Mouse (Mus musculus) left cerebral cortex, postnatal 36 days (tissue): ENCODE results near the gene Golga7b. TPM values are rescaled to one million over a fixed set of nuclear protein-coding genes. Genes with fewer than 3 reads are reported as not detected.

Experiments
- DNase-seq, 2 experiments: peaks; one replicate each; pipeline ENCODE4 v3.0.0; 2021 to 2022; ENCODE audit warnings: low spot score in 2 of 2, mixed read lengths in 1 of 2
- intact Hi-C: fragments of 180-260 bp; cut with DNase I; formaldehyde crosslinking; loops from one replicate; pipeline ENCODE4 v1.15.1; 2025
- total RNA-seq, 2 experiments: library from RNA; stranded (reverse); gene quantifications; 2 replicates each; pipeline ENCODE4 v1.2.3; 2021

The Golga7b gene
- total RNA-seq: 100 to 1,000 TPM; 122 to 150 TPM

- DNase-seq: no peak
- intact Hi-C loops: no loop called here
Measured at GRCm38 (mm10) chr19:42247519-42247918, at the start of gene Golga7b. Gene Golga7b, plus strand, starts transcription at chr19:42247574.

GRCm38 (mm10) chr19:42198026-42198425 is 49.3 kb upstream of the Golga7b start:
- DNase-seq: no peak
- intact Hi-C loops: no loop called here

GRCm38 (mm10) chr19:42201696-42202381 is 45.5 kb upstream of the Golga7b start, which contains the start of gene Sfrp5:
Gene Sfrp5, minus strand, starts transcription at chr19:42202252.
- intact Hi-C loops: loop anchor here (10.0 kb wide), 1 partner anchor 233 kb away; the partner anchor contains the start of gene Crtac1
- DNase-seq: no peak

- intact Hi-C loops: loop anchor here (10.0 kb wide), 1 partner anchor 232 kb away; the partner anchor contains the start of gene Crtac1
- no peak for DNase-seq
Measured at GRCm38 (mm10) chr19:42202467-42202866, 44.9 kb upstream of the Golga7b start.

- intact Hi-C loops: loop anchor here (10.0 kb wide), 1 partner anchor 230 kb away; the partner anchor contains the start of gene Crtac1
- no peak for DNase-seq
Measured at GRCm38 (mm10) chr19:42204306-42204705, 43.1 kb upstream of the Golga7b start.

- intact Hi-C loops: loop anchor here (10.0 kb wide), 1 partner anchor 230 kb away; the partner anchor contains the start of gene Crtac1
- DNase-seq: no peak
Measured at GRCm38 (mm10) chr19:42205201-42205600, 42.2 kb upstream of the Golga7b start.

GRCm38 (mm10) chr19:42209485-42209884 is 37.9 kb upstream of the Golga7b start:
- DNase-seq: no peak
- intact Hi-C loops: loop anchor here (10.0 kb wide), 1 partner anchor 225 kb away; the partner anchor contains the start of gene Crtac1

- intact Hi-C loops: loop anchor here (10.0 kb wide), 1 partner anchor 225 kb away; the partner anchor contains the start of gene Crtac1
- DNase-seq: no peak
Measured at GRCm38 (mm10) chr19:42209976-42210375, 37.4 kb upstream of the Golga7b start.

- DNase-seq: no peak
- intact Hi-C loops: no loop called here
Measured at GRCm38 (mm10) chr19:42211936-42212335, 35.4 kb upstream of the Golga7b start.

- DNase-seq: no peak
- intact Hi-C loops: no loop called here
Measured at GRCm38 (mm10) chr19:42214601-42215000, 32.8 kb upstream of the Golga7b start.

GRCm38 (mm10) chr19:42216699-42217373 is 30.5 kb upstream of the Golga7b start:
- no peak for DNase-seq
- intact Hi-C loops: loop anchor here (1.0 kb wide), 1 partner anchor 55 kb away; no protein-coding TSS in a partner anchor

GRCm38 (mm10) chr19:42217374-42217763 is 30.0 kb upstream of the Golga7b start:
- DNase-seq: peak in 1 of 2 experiments; percentile 46
- intact Hi-C loops: loop anchor here (1.0 kb wide), 1 partner anchor 55 kb away; no protein-coding TSS in a partner anchor

- intact Hi-C loops: no loop called here
- DNase-seq: peak in 1 of 2 experiments; percentile 47
Measured at GRCm38 (mm10) chr19:42226451-42226850, 20.9 kb upstream of the Golga7b start.

GRCm38 (mm10) chr19:42229499-42230287 is 17.7 kb upstream of the Golga7b start:
- intact Hi-C loops: no loop called here

GRCm38 (mm10) chr19:42230288-42230568 is 17.1 kb upstream of the Golga7b start:
- intact Hi-C loops: no loop called here
- DNase-seq: no peak

More at GRCm38 (mm10) chr19:42229499-42230287, 17.7 kb upstream of the Golga7b start:
- DNase-seq: no peak

GRCm38 (mm10) chr19:42230986-42231385 is 16.4 kb upstream of the Golga7b start:
- no peak for DNase-seq
- intact Hi-C loops: no loop called here

- peak; percentile 53 to 67 for DNase-seq
- intact Hi-C loops: no loop called here
Measured at GRCm38 (mm10) chr19:42237602-42238340, 9.6 kb upstream of the Golga7b start.

- peak; percentile 25 to 43 for DNase-seq
- intact Hi-C loops: no loop called here
Measured at GRCm38 (mm10) chr19:42238341-42238715, 9.0 kb upstream of the Golga7b start.

GRCm38 (mm10) chr19:42240881-42241280 is 6.5 kb upstream of the Golga7b start:
- intact Hi-C loops: no loop called here

More at GRCm38 (mm10) chr19:42240881-42241280, 6.5 kb upstream of the Golga7b start:
- no peak for DNase-seq
